Mouse (Mus musculus) heart, postnatal 0 days (tissue): ENCODE results near the gene D230025D16Rik. TPM values are rescaled to one million over a fixed set of nuclear protein-coding genes. Genes with fewer than 3 reads are reported as not detected.
"Not testable (repeated sequence)": the region's sequence is repeated elsewhere in the genome, so short reads cannot be mapped to it uniquely, and the experiment has no call there.

Experiments
- ATAC-seq: fragments of 200-750 bp; cut with Nextera tagmentation; 2 replicates; pipeline ENCODE4 v1.8.0; 2017; ENCODE audit warnings: low read depth, moderate number of reproducible peaks, moderate library complexity; ENCODE audit not compliant: insufficient read depth
- DNase-seq: peaks from one replicate; pipeline ENCODE4 v3.0.0-alpha.2; 2016; ENCODE audit warnings: low spot score
- H3K27ac ChIP-seq: fragments of 300-500 bp; sonication (generic); 2 replicates; pipeline ENCODE4 v1.5.1; 2014; ENCODE audit warnings: low read depth, mild to moderate bottlenecking
- H3K27me3 ChIP-seq: fragments of 300-500 bp; sonication (generic); 2 replicates; pipeline ENCODE4 v1.6.1; 2014; ENCODE audit warnings: low read length, mixed read lengths; ENCODE audit not compliant: control insufficient read depth, insufficient read depth
- H3K36me3 ChIP-seq: fragments of 300-500 bp; sonication (generic); replicated peaks from 2 replicates; pipeline ENCODE4 v1.6.1; 2014; ENCODE audit warnings: low read length, mixed read lengths; ENCODE audit not compliant: control insufficient read depth, insufficient read depth
- H3K4me1 ChIP-seq: fragments of 300-500 bp; sonication (generic); 2 replicates; pipeline ENCODE4 v1.6.1; 2014; ENCODE audit warnings: antibody characterized with exemption; ENCODE audit not compliant: control insufficient read depth, insufficient read depth
- H3K4me2 ChIP-seq: fragments of 300-500 bp; sonication (generic); 2 replicates; pipeline ENCODE4 v1.6.1; 2014; ENCODE audit warnings: low read depth, mild to moderate bottlenecking, low read length, moderate library complexity
- H3K4me3 ChIP-seq: fragments of 300-500 bp; sonication (generic); 2 replicates; pipeline ENCODE4 v1.5.1; 2014; ENCODE audit warnings: low read depth, low read length
- H3K9ac ChIP-seq: fragments of 300-500 bp; sonication (generic); replicated peaks from 2 replicates; pipeline ENCODE4 v1.6.1; 2014; ENCODE audit warnings: low read depth, low read length, mixed read lengths
- H3K9me3 ChIP-seq: fragments of 300-500 bp; sonication (generic); replicated peaks from 2 replicates; pipeline ENCODE4 v1.6.1; 2016; ENCODE audit warnings: low read length; ENCODE audit not compliant: control insufficient read depth
- CTCF ChIP-seq: IDR thresholded peaks from 2 replicates; pipeline ENCODE4 v1.5.1; 2016; ENCODE audit warnings: antibody characterized with exemption, control low read depth, low read depth
- EP300 ChIP-seq: IDR thresholded peaks from 2 replicates; pipeline ENCODE4 v1.6.1; 2016; ENCODE audit warnings: antibody characterized with exemption, low read depth
- WGBS: fragments of 180-500 bp; shearing (Covaris S2); extraction: QIAGEN DNeasy Blood & Tissue Kit; methylation state at CpG from one replicate; pipeline ENCODE4 v1.1.7; 2014; 5-methylcytosine and 5-hydroxymethylcytosine counted together
- polyA plus RNA-seq: library from polyadenylated mRNA; unstranded; fragments of >200 nt; fragmentation: Nextera tagmentation; extraction: Ambion mirVana; gene quantifications from 2 replicates; pipeline ENCODE4 v1.2.1, GENCODE M21; 2015
- total RNA-seq: library from RNA; depleted of rRNA; stranded (reverse); fragments of >200 nt; gene quantifications from 2 replicates; pipeline ENCODE4 v1.2.3, GENCODE M21; 2014; ENCODE audit warnings: low replicate concordance; rRNA removed

The D230025D16Rik gene
- total RNA-seq, result 27.1 and 30.4 TPM in 2 replicates
- 14.3 and 15.2 TPM in 2 replicates for polyA plus RNA-seq

GRCm38 (mm10) chr8:105224413-105225271 is at the start of gene D230025D16Rik:
TSS of gene D230025D16Rik (plus strand) at chr8:105225145.
- peak within 1 kb of the TSS; percentile 92 for H3K27ac ChIP-seq
- no peak for TF ChIP-seq EP300
- TF ChIP-seq CTCF, result no peak
- DNase-seq, result peak; percentile 94
- H3K4me2 ChIP-seq, result peak within 1 kb of the TSS; percentile 96
- peak within 1 kb of the TSS; percentile 99 for H3K4me3 ChIP-seq
- 1% methylated on average over 34 of the region's 34 CpGs for WGBS
- H3K4me1 ChIP-seq, result peaks cover 17% of the 10 kb centered on the region
- no peaks in the 10 kb centered on the region for H3K36me3 ChIP-seq
- H3K9me3 ChIP-seq, result no peaks in the 10 kb centered on the region
- peak within 1 kb of the TSS; percentile 94 for H3K9ac ChIP-seq
- ATAC-seq, result peak; percentile 95
- H3K27me3 ChIP-seq, result no peaks in the 10 kb centered on the region

DNA sequence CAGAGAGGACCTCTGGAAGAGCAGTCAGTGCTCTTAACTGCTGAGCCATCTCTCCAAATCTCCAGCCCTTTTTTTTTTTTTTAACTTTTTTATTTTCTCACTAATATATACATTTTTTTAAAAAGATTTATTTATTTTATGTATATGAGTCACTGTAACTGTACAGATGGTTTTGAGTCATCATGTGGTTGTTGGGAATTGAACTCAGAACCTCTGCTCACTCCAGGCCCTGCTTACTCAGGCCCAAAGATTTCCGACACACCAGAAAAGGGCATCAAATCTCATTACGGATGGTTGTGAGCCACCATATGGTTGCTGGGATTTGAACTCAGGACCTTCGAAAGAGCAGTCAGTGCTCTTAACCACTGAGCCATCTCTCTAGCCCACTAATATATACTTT is 49.7 kb upstream of the D230025D16Rik start:
- WGBS, result 99% methylated on average over 3 of the region's 3 CpGs

DNA sequence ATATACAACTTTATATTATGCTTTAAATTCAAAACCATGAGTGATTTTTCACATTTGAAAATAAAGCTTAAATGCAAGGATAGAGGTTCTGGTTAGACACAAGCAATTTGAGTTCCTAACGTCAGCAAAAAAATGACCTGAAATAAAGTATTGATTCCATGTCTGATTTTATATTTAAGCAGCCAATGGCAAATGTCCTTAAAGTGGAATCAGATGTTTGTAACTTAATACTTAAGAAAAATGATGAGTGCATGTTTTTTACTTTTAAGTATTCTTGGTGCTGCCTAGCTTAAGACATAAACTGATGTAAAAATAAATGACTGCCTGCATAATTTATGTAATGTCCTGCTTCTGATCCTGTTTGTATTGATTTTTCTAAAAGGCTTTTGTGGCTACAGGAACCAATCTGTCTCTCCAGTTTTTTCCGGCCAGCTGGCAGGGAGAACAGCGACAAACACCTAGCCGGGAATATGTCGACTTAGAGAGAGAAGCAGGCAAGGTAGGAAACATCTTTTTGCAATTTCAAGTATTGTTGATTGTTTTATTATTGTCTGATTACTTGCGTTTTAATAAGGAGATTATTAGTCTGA is 46.6 kb upstream of the D230025D16Rik start:
- ATAC-seq (no peak), DNase-seq (no peak)
- H3K36me3 ChIP-seq, result peaks cover 13% of the 10 kb centered on the region
- H3K4me1 ChIP-seq, result 0 out of 2 replicates have a peak, but pooled peaks cover under 1% of the 10 kb centered on the region
- 83% methylated on average over 6 of the region's 6 CpGs for WGBS
- H3K4me2 ChIP-seq, result no peak overlapping the region
- no peaks in the 10 kb centered on the region for H3K9me3 ChIP-seq
- no peak overlapping the region for H3K9ac ChIP-seq
- no peak overlapping the region for H3K27ac ChIP-seq
- no peak for TF ChIP-seq CTCF
- no peak for TF ChIP-seq EP300
- H3K27me3 ChIP-seq, result no peaks in the 10 kb centered on the region
- H3K4me3 ChIP-seq, result no peak overlapping the region

More for the DNA sequence above, 49.7 kb upstream of the D230025D16Rik start:
- H3K9me3 ChIP-seq, H3K4me3 ChIP-seq, DNase-seq, H3K36me3 ChIP-seq, ATAC-seq, H3K27ac ChIP-seq, H3K4me1 ChIP-seq, H3K9ac ChIP-seq, H3K4me2 ChIP-seq, H3K27me3 ChIP-seq: not testable (repeated sequence)

DNA sequence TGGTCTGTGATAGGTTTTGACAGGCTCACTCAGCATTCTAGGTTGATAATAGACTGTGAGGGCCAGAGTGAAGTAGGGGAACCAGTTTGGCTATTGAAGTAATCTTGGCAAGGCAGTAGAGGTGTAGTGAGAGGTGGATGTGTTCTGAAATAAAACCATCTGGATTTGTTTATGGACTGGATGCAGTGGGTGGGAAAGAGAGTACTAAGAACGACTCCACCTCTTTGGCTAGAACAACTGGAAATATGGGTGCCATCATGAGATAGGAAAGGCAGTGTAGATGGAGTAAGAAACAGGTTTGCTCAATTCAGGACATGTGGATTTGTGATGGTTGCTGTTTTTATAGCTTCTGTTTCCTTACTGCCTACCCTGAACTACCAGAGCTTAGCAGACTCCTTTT is 42.7 kb upstream of the D230025D16Rik start:
- no peak for TF ChIP-seq EP300
- no peak for TF ChIP-seq CTCF
- Histone ChIP-seq H3K4me1 (no peaks in the 10 kb centered on the region), H3K27ac (no peak overlapping the region), H3K9ac (no peak overlapping the region), H3K4me3 (no peak overlapping the region), H3K4me2 (no peak overlapping the region), H3K36me3 (peaks cover 8% of the 10 kb centered on the region; the same call in 1 of the 2 replicates), H3K9me3 (no peaks in the 10 kb centered on the region), H3K27me3 (no peaks in the 10 kb centered on the region)
- ATAC-seq (no peak), DNase-seq (no peak)
- 81% methylated on average over 1 of the region's 1 CpGs for WGBS

DNA sequence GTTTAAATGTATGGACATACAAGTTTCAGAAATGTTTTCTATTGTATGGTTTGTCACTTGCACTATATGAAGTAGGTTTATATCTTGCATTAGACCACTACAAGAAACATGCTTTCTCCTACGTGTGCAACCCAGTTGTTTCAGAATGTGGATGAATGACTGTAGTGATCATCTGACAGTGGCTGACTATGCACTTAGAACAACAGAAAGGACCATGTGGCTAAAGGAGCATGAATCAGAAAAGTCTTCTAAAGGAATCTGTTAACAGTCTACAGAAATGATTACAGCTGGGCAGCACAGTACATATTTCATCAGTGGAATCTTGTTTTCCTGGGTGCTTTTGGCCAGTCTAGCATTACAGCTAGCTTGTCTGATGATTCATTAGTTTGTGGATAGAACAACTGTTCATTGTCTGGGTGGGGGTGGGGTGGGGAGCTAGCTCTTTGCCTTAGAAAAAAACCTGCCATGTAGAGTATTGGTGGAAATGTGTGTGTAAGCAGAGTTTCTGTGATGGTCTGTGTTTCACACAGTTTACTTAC is 38.4 kb upstream of the D230025D16Rik start:
- DNase-seq (no peak), ATAC-seq (no peak)
- WGBS, result 47% methylated on average over 1 of the region's 1 CpGs
- H3K36me3 ChIP-seq, result peaks cover 10% of the 10 kb centered on the region; the same call in 1 of the 2 replicates
- no peak overlapping the region for H3K4me3 ChIP-seq
- TF ChIP-seq EP300 (no peak), CTCF (no peak)
- H3K9me3 ChIP-seq, result no peaks in the 10 kb centered on the region
- H3K27me3 ChIP-seq, result no peaks in the 10 kb centered on the region
- no peak overlapping the region for H3K4me2 ChIP-seq
- no peak overlapping the region for H3K9ac ChIP-seq
- H3K27ac ChIP-seq, result no peak overlapping the region
- no peaks in the 10 kb centered on the region for H3K4me1 ChIP-seq
